Mouse (Mus musculus): ENCODE data around the gene Tmem274.

GRCm38 (mm10) chr4:149512072-149512471 is 34.9 kb downstream of the Tmem274 start:
- no peak for TF ChIP-seq POLR2A (IDR thresholded peaks at IDR 0.05; ENCODE audit: extremely low read depth, insufficient read depth, low read length)
- no peak for TF ChIP-seq CTCF (IDR thresholded peaks at IDR 0.05; ENCODE audit: extremely low read depth, insufficient read depth, low read length)

Data from cortical plate, adult 2 months (tissue).